In the genomic region with DNA sequence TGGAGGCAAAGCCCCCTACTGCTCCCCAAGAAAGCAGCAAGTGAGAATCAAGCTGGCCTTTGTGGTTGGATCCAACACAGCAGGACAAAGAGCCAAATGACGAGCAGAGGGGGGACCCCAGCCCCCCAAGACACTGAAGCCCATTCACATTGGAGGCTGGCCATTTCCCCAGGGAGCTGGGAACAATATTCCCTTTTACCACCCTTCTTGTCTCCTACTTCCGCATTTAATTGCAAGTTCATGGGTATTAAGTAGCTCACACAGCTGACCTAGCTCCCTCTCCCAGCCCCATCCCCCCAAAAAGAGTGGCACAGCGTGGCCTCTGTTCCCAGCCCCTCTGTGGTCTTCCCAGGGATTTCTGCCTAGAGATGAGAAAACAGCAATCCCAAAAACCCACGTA, we compare ENCODE assay signal across 14 mouse cellular contexts. TPM values are rescaled to one million over a fixed set of nuclear protein-coding genes. Genes with fewer than 3 reads are reported as not detected.
DNase-seq lines count a peak whose midpoint lies in the region; ATAC-seq lines count a peak whose summit lies in the region.
"Had no signal": no experiment of that assay in that cellular context is flagged by ENCODE, and none has a peak within 500 bp of the region (broad histone marks: within the 10 kb centered on the region; RNA-seq: fewer than 3 reads in every experiment).

No protein-coding gene starts in this region.

- H3K27ac ChIP-seq in embryonic facial prominence, embryonic 13.5 days: 0 out of 2 replicates have a peak overlapping the region, but pooled peaks have one; percentile 39
- peak overlapping the region; percentile 84 for H3K27ac ChIP-seq in hindbrain, embryonic 14.5 days
- H3K27ac ChIP-seq in midbrain, embryonic 15.5 days: peak overlapping the region; percentile 64
- H3K27ac ChIP-seq in heart, embryonic 10.5 days: no peak overlapping the region
- H3K27ac ChIP-seq: kidney, postnatal 0 days; liver, embryonic 13.5 days had no signal

- WGBS in embryonic facial prominence, embryonic 13.5 days: 38% methylated on average over 4 of the region's 4 CpGs
- 18% methylated on average over 4 of the region's 4 CpGs for WGBS in hindbrain, embryonic 14.5 days
- WGBS in midbrain, embryonic 15.5 days: 19% methylated on average over 4 of the region's 4 CpGs
- WGBS in heart, embryonic 10.5 days: 48% methylated on average over 4 of the region's 4 CpGs

- ATAC-seq in embryonic facial prominence, embryonic 13.5 days (ENCODE audit: insufficient number of reproducible peaks, insufficient read depth, low FRiP score, low TSS enrichment, low read depth): no peak
- ATAC-seq in hindbrain, embryonic 14.5 days (ENCODE audit: low FRiP score): peak; percentile 47; the same call in 1 of the 2 replicates
- 0 out of 2 replicates have a peak, but pooled peaks have one; percentile 30 for ATAC-seq in midbrain, embryonic 15.5 days (replicated peaks)
- ATAC-seq in monocyte, adult 5-6 weeks (replicated peaks; ENCODE audit: insufficient number of reproducible peaks, low FRiP score, low TSS enrichment, poor library complexity, severe bottlenecking): no peak
- no peak for ATAC-seq in megakaryocyte progenitor cell, adult 5-6 weeks (replicated peaks; ENCODE audit: poor library complexity)

- no peak overlapping the region for H3K4me3 ChIP-seq in embryonic facial prominence, embryonic 13.5 days
- H3K4me3 ChIP-seq in hindbrain, embryonic 14.5 days (replicated peaks; ENCODE audit: low read length): no peak overlapping the region
- no peak overlapping the region for H3K4me3 ChIP-seq in midbrain, embryonic 15.5 days
- H3K4me3 ChIP-seq in heart, embryonic 10.5 days: no peak overlapping the region
- H3K4me3 ChIP-seq: liver, embryonic 13.5 days; megakaryocyte, embryonic 14.5 days had no signal

- H3K4me2 ChIP-seq in embryonic facial prominence, embryonic 13.5 days: no peak overlapping the region
- no peak overlapping the region for H3K4me2 ChIP-seq in hindbrain, embryonic 14.5 days (replicated peaks)
- H3K4me2 ChIP-seq in midbrain, embryonic 15.5 days: no peak overlapping the region
- H3K4me2 ChIP-seq: heart, embryonic 11.5 days; liver, embryonic 13.5 days had no signal

- no peaks in the 10 kb centered on the region for H3K27me3 ChIP-seq in embryonic facial prominence, embryonic 13.5 days
- H3K27me3 ChIP-seq in hindbrain, embryonic 14.5 days (ENCODE audit: control insufficient read depth, insufficient read depth, low read length): no peaks in the 10 kb centered on the region
- H3K27me3 ChIP-seq in midbrain, embryonic 15.5 days (replicated peaks): no peaks in the 10 kb centered on the region
- H3K27me3 ChIP-seq in heart, embryonic 10.5 days (ENCODE audit: insufficient read depth, poor library complexity, severe bottlenecking): no peaks in the 10 kb centered on the region
- H3K27me3 ChIP-seq: CH12.LX had no signal

- H3K9ac ChIP-seq in embryonic facial prominence, embryonic 13.5 days: peak overlapping the region; percentile 16; the same call in 1 of the 2 replicates
- no peak overlapping the region for H3K9ac ChIP-seq in hindbrain, embryonic 14.5 days
- H3K9ac ChIP-seq in midbrain, embryonic 15.5 days: no peak overlapping the region
- H3K9ac ChIP-seq: liver, embryonic 13.5 days had no signal

- DNase-seq in layer of hippocampus, adult 9-11 months: peak; percentile 70
- no peak for DNase-seq in layer of hippocampus, postnatal 25 days (ENCODE audit: extremely low spot score in 1 of 2, low spot score in 1 of 2)
- DNase-seq in hindbrain, embryonic 14.5 days (ENCODE audit: low spot score): no peak
- no peak for DNase-seq in heart, embryonic 10.5 days (ENCODE audit: low spot score)
- DNase-seq: liver, embryonic 13.5 days; thymus, postnatal 36 days had no signal

- H3K36me3 ChIP-seq in embryonic facial prominence, embryonic 13.5 days: no peaks in the 10 kb centered on the region
- H3K36me3 ChIP-seq in hindbrain, embryonic 14.5 days (replicated peaks; ENCODE audit: control insufficient read depth, insufficient read depth): no peaks in the 10 kb centered on the region
- no peaks in the 10 kb centered on the region for H3K36me3 ChIP-seq in midbrain, embryonic 15.5 days (replicated peaks)
- no peaks in the 10 kb centered on the region for H3K36me3 ChIP-seq in heart, embryonic 10.5 days
- H3K36me3 ChIP-seq: liver, embryonic 13.5 days had no signal

- no peaks in the 10 kb centered on the region for H3K9me3 ChIP-seq in embryonic facial prominence, embryonic 13.5 days
- H3K9me3 ChIP-seq in hindbrain, embryonic 14.5 days (ENCODE audit: control insufficient read depth, low read length): no peaks in the 10 kb centered on the region
- H3K9me3 ChIP-seq in midbrain, embryonic 15.5 days: no peaks in the 10 kb centered on the region
- H3K9me3 ChIP-seq in heart, embryonic 10.5 days: no peaks in the 10 kb centered on the region
- H3K9me3 ChIP-seq: liver, embryonic 13.5 days had no signal

- H3K4me1 ChIP-seq in embryonic facial prominence, embryonic 13.5 days: peaks cover 46% of the 10 kb centered on the region
- peaks cover 18% of the 10 kb centered on the region for H3K4me1 ChIP-seq in hindbrain, embryonic 14.5 days (replicated peaks; ENCODE audit: control insufficient read depth, insufficient read depth, low read length)
- H3K4me1 ChIP-seq in midbrain, embryonic 15.5 days: peaks cover 26% of the 10 kb centered on the region
- H3K4me1 ChIP-seq in heart, embryonic 10.5 days: peaks cover 61% of the 10 kb centered on the region

RNA-seq across cellular contexts. Expression of gene Prex1, which starts 30.8 kb away (rescaled TPM):
- 10 to 100 TPM; 75.4 to 85.2 TPM for total RNA-seq in layer of hippocampus, postnatal 25 days (2021)
- 28.4 and 28.5 TPM in 2 replicates for polyA plus RNA-seq in embryonic facial prominence, embryonic 13.5 days (2015; fragmentation: Nextera tagmentation; extraction: Ambion mirVana)
- 27.3 and 28.8 TPM in 2 replicates for polyA plus RNA-seq in hindbrain, embryonic 14.5 days (2014; fragmentation: Nextera tagmentation; extraction: Ambion mirVana)
- polyA plus RNA-seq in midbrain, embryonic 15.5 days (2015; fragmentation: Nextera tagmentation; extraction: Ambion mirVana): 20.6 and 22.0 TPM in 2 replicates
- 118 to 236 TPM (median 124 TPM) in 3 replicates for total RNA-seq in monocyte, adult 5-6 weeks (2017)
- total RNA-seq in megakaryocyte progenitor cell, adult 5-6 weeks (2015): 18.9 and 22.3 TPM in 2 replicates
- total RNA-seq in megakaryocyte progenitor cell, adult 5-6 weeks (2017): 16.4 and 18.2 TPM in 2 replicates
- 10.9 and 13.2 TPM in 2 replicates for polyA plus RNA-seq in heart, embryonic 10.5 days (2016; fragmentation: Nextera tagmentation; extraction: Ambion mirVana)

Comparison
In these comparisons a context has a peak if more than half of its experiments do, and no peak if none do; other contexts are left out.
1. ATAC-seq: peak in hindbrain, embryonic 14.5 days (single experiment) and midbrain, embryonic 15.5 days (single experiment); none in embryonic facial prominence, embryonic 13.5 days (single experiment), monocyte, adult 5-6 weeks (single experiment) and megakaryocyte progenitor cell, adult 5-6 weeks (single experiment).